Mouse (Mus musculus) brown adipose tissue, adult 24 weeks (tissue): ENCODE measurements around the gene Fcgr3. TPM values are rescaled to one million over a fixed set of nuclear protein-coding genes. Genes with fewer than 3 reads are reported as not detected.
A peak's percentile ranks its signal among the peaks of the same experiment; 100 is the strongest.
"Not testable (repeated sequence)": the region's sequence is repeated elsewhere in the genome, so short reads cannot be mapped to it uniquely, and the experiment has no call there.

Source experiments
- H3K27ac ChIP-seq: fragments of 200-500 bp; replicated peaks from 2 replicates; pipeline ENCODE4 v1.5.1; 2012; ENCODE audit warnings: low read depth, mild to moderate bottlenecking, low read length
- H3K4me1 ChIP-seq: fragments of 200-500 bp; 2 replicates; pipeline ENCODE4 v1.6.1; 2012; ENCODE audit warnings: low read length, mixed read lengths; ENCODE audit not compliant: control insufficient read depth, insufficient read depth, insufficient read length
- H3K4me3 ChIP-seq: fragments of 200-500 bp; 2 replicates; pipeline ENCODE4 v1.5.1; 2012; ENCODE audit warnings: low read depth, mild to moderate bottlenecking, low read length, moderate library complexity; ENCODE audit not compliant: insufficient read depth
- polyA plus RNA-seq: library from polyadenylated mRNA; stranded (reverse); fragments of >200 nt; gene quantifications from 2 replicates; pipeline ENCODE4 v1.2.4, GENCODE M21; 2012; ENCODE audit not compliant: missing spikeins, insufficient read depth, insufficient read length

Gene Fcgr3
- 15.9 and 17.1 TPM in 2 replicates for polyA plus RNA-seq

DNA sequence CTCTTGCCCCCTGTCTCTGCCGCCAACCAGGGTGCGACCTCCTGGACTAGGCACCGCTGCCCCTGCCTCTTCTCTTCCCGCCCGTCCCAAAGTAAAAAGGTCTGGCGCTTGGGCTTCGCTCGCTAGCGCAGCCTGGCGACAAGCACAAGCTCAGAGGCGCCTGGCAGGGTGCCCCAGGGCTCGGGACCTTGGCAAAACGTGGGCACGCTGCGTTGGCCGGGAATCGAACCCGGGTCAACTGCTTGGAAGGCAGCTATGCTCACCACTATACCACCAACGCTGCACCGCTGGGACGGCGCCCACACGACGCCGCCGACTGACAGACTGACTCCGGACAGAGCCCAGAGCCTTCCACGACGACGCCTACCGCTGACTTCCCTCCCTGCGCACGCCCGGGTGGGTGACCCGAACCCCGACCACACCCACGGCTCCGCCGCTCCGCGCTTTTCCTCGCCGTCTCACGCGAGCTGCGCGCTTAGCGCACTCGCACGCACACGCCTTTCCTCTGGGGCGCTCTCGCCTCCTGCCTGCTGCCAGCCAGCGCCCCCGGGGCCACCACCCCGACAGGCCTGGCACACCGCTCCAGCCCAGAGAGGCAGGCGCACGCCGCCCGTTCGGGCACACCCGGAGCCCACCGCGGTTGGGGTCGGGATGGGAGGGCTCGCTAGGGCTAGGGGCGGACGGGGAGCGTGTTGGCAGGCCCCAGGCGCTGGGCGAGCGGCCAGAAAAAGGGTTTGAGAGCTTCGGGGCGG, at the start of gene Fcgr3:
Gene Fcgr3 (minus strand): TSS at position 445 of the 752 bp plus-strand sequence.
- H3K4me1 ChIP-seq, H3K27ac ChIP-seq: not testable (repeated sequence)
- H3K4me3 ChIP-seq = peak within 1 kb of the TSS; percentile 46

DNA sequence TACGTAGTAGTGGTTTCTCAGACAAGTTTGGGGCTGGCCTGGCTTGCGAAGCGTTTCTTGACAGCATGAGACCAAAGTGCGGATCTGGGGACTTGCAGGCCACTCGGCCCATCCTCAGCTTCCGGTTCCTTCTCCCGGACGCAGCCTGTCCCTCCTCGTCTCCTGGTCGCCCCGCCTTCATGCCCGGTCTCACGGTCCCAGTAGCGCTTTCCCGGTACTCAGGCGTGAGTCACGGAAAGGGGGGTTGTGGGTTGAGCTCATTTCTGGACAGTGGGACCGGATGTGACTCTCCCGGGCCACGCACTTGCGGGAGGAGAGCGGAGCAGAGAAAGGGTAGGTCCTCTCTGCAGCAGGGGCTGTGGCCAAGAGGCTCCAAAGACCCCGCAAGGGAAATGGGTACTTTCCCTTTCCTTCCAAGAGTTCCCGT, 49.2 kb upstream of the Fcgr3 start, which contains the start of gene Cfap126:
Gene Cfap126 (plus strand): TSS at position 46 of the 427 bp plus-strand sequence.
- Histone ChIP-seq H3K4me1 (no peaks in the 10 kb centered on the region; the same call in 1 of the 2 replicates), H3K27ac (peak within 1 kb of the TSS; percentile 92), H3K4me3 (peak within 1 kb of the TSS; percentile 70)

DNA sequence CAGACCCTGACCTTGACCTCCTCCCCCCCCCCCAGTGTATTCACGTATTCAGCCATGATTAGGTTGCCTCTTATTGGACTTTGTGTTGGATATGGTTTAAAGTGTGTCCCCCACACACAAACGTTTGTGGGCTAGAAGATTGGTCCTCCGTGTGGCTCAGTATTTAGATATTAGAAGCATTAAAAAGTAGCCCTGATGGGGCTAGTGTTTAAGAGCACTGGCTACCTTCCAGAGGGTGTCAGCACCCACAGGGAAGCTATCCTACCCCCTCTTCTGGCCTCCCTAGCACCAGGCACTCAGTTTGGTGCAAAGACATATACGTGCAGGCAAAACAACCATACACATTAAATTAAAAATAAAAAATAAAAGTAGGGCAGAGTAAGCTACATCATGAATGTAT, 48.3 kb upstream of the Fcgr3 start:
- Histone ChIP-seq H3K4me1 (no peaks in the 10 kb centered on the region; the same call in 1 of the 2 replicates), H3K27ac (no peak overlapping the region), H3K4me3 (no peak overlapping the region)

DNA sequence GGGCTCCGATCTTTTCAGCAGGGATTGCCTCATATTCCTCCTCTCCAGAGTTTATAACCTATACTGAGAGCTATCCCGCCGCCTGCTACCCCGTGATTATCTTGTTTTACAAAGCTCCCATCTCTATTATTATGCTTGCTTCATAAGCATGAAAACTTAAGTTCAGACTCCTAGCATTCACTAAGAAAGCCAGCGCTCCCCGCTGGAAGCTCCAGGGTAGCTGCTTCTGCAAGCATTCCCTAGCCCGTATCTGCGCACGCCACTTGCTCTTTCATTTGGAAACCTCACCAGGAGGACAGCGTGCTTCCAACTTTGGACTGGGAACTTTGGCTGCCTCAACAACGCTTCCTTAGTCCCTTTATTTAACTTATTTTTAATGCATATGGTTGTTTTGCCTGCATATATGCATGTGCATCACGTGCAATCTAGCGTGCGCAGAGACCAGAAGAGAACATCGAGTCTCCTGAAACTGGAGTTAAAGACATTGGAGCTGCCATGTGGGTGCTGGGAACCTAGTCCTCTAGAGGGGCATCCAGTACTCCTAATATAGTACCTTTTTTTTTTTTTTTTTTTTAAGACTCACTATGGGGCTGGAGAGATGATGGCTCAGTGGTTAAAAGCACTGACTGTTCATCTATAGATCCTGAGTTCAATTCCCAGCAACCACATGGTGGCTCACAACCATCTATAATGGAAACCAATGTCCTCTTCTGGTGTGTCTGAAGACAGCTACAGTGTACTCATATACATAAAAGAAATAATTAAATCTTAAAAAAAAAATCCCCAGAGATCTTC, 47.2 kb upstream of the Fcgr3 start:
- H3K4me1 ChIP-seq = no peaks in the 10 kb centered on the region; the same call in 1 of the 2 replicates
- H3K4me3 ChIP-seq = peak overlapping the region; percentile 80
- peak overlapping the region; percentile 87 for H3K27ac ChIP-seq

DNA sequence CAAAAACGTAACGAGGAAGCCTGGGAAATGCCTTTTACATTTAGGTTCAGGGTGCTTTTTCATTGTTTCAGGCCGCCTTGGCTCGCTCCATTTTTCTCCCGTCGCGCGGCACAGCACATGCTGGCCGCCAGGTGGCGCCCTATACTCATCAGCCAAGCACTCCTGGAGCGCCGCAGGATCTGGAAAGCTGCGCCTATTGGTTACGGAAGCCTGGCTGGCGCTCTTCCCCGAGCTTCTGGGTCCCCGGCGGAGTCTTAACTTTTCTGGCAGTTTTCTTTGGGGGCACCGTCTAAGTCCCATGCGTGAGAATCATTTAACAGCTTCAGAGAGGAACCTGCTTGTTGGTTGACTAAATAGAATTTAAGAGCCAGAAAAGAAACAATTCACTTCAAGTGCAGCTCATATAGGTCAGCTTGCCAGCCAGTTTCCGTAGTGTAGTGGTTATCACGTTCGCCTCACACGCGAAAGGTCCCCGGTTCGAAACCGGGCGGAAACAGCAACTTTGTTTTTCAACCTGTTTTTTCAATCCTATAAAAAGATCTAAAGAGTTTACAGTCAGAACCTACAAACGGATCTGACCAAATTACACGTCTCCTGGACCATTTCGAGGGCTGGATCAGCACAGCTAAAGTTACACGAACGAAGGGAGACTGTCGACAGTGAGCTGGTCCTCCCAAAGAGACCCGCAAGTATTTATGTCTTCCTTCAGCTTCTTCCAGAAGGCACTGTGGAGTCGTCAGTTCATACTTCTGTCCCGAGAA, 46.5 kb upstream of the Fcgr3 start:
- Histone ChIP-seq H3K4me1 (no peaks in the 10 kb centered on the region; the same call in 1 of the 2 replicates), H3K27ac (peak overlapping the region; percentile 87), H3K4me3 (peak overlapping the region; percentile 80)

DNA sequence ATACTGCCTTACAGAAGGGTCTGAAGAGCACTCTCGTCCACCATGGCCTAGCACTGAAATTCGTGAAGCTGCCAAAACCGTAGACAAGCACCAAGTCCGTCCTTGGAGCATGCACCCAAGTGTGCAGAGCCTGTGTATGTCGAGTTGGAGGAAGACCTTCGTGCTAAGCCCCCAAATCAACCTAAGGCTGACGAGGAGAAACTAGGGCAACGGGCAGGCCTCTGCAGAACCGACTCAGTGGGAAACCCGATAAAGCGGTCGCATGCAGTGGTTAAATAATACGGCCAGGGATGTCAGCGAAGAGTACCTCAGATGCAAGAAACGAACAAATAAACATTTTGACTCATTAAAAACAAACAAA, 45.9 kb upstream of the Fcgr3 start:
- no peaks in the 10 kb centered on the region; the same call in 1 of the 2 replicates for H3K4me1 ChIP-seq
- no peak overlapping the region for H3K27ac ChIP-seq
- peak overlapping the region; percentile 47 for H3K4me3 ChIP-seq

DNA sequence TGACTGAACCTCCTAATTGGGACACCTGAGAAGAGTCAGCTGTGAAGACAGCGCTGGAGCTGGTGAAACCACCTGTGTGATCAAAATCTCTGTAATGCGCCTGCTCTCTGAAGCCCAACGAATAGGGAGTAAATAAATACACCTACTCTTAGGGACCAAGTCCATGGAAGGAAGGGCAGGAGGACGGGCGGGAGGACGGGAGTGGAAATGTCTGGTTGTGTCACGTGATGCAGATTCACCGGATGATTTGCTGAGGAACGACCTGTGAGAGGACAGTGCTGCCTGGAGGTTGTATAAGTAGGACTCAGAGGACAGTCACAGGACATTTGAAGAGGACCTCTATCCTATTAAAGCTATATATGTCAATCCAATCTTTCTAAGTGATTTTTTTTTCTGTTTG, 44.9 kb upstream of the Fcgr3 start:
- no peak overlapping the region for H3K4me3 ChIP-seq
- H3K4me1 ChIP-seq = no peaks in the 10 kb centered on the region; the same call in 1 of the 2 replicates
- H3K27ac ChIP-seq = no peak overlapping the region

DNA sequence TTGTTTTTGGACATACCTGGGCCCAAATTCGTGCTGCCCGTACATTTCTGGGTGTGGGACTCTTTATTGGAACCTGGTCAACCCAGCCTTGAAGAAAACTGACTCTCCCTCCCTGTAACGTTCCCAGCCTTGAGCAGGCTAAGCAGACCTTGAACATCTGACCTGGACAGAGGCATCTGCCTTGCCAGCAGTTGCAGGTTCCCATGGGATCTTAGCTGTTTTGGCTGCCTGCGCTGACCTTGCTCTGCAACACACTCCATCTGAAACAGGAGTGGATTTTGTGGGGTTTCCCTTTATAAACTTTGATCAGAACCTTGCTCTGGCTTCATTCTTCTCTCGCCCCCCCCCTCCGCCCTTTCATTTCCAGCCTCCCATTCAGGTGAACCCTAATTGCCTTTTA, 40.5 kb upstream of the Fcgr3 start:
- Histone ChIP-seq H3K4me1 (no peaks in the 10 kb centered on the region), H3K4me3 (no peak overlapping the region), H3K27ac (no peak overlapping the region)

DNA sequence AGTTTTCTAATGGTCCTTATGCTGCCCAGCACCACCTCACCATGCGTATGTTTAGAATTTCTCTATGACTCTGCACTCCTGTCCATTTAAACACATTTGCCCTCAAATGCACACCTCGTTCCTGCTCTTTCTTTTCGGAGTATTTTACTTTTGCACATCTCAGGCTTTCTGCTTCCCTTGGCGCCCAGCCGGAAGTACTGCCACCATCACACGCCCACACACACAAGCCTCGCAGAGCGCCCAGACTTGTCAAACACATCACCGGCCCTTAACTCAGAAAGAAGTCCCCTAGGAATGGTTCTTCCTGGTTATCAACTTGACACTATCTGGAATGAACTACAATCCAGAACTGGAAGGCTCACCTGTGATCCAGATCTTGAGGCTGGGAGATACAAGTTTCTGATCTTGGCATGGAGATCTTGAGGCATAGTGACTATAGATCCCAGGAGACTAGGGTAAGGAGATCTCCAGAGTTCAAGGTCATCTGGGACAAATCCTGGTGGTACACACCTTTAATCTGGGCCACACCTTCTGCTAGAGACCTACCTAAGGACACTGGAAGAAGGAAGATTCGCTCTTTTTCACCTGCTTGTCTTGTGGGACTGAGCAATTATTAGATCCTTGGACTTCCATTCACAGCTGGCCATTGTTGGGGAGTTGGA, 38.6 kb upstream of the Fcgr3 start:
- Histone ChIP-seq H3K4me1 (no peaks in the 10 kb centered on the region), H3K4me3 (peak overlapping the region; percentile 18; the same call in 1 of the 2 replicates), H3K27ac (no peak overlapping the region)

DNA sequence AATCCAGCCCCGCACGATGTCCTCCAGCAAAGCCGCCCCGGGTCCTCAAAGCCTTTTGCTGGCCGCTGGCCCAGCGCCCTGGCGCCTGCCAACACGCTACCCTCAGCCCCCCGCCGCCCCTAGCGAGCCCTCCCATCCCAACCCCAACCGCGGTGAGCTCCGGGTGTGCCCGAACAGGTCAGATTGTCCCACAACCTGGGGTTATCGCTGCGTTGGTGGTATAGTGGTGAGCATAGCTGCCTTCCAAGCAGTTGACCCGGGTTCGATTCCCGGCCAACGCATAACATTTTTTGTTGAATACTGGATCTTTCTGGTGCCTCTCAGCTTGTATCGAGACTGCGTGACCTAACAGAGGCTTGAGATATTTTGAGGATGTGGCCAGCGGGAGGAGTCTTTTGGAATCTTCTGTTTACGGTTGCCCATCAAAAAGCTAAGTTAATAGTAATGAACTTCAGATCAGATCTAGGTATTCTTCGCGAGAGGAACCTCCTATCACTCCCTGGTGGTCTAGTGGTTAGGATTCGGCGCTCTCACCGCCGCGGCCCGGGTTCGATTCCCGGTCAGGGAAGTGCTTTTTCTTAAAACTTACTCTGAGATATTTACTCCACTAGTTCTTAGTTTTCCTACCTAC, 37.9 kb upstream of the Fcgr3 start:
- Histone ChIP-seq H3K27ac (no peak overlapping the region), H3K4me1 (no peaks in the 10 kb centered on the region), H3K4me3 (peak overlapping the region; percentile 84)

DNA sequence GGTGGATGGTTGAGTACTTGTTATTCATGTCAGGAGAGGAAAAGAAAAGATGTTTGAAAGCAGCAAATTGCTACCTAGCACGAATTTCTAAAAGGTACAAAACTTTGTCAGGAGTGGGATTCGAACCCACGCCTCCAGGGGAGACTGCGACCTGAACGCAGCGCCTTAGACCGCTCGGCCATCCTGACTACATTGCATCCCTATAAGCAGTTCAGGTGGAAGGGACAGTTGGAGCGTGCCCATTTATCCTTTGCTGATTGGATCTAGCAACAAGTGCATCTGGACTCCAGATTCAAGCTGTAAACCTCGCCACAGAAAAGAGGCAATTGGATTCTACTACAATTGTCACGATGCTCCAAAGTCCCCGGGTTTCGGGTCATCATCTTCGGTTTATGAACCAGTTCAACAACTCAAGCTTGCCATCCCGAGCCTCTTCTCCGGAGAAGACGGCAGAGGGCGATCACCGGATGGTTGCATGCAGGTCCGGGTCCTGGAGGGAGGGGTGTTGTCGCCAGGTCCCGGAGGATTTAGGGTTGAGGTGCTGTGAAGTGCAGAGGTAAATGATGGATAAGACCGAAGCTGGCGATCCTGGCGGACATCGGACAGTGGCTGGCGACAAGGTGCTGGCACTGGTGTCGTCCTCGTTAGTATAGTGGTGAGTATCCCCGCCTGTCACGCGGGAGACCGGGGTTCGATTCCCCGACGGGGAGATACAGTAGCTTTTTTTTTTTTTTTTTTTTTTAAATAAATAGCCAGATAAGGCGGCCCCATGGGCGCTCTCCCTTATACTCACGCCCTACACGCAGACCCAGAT, 37.2 kb upstream of the Fcgr3 start:
- Histone ChIP-seq H3K4me3 (peak overlapping the region; percentile 84), H3K27ac (no peak overlapping the region)

DNA sequence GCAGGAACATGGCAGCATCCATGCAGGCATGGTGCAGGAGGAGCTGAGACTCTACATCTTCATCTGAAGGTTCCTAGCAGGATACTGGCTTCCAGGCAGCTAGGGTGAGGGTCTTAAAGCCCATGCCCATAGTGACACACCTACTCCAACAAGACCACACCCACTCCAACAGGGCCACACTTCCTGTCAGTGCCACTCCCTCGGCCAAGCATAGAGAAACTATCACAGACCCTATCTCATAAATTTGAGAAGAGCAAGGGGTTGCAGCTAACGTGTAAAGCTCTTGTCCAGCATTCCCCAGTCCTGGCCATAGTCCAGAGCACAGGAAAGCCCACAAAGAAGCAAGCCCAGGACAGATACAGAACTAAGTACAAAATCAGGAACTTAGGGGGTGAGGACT, 36.3 kb upstream of the Fcgr3 start:
- no peaks in the 10 kb centered on the region for H3K4me1 ChIP-seq
- no peak overlapping the region for H3K4me3 ChIP-seq
- H3K27ac ChIP-seq = no peak overlapping the region

More for the DNA sequence above, 37.2 kb upstream of the Fcgr3 start:
- no peaks in the 10 kb centered on the region for H3K4me1 ChIP-seq

DNA sequence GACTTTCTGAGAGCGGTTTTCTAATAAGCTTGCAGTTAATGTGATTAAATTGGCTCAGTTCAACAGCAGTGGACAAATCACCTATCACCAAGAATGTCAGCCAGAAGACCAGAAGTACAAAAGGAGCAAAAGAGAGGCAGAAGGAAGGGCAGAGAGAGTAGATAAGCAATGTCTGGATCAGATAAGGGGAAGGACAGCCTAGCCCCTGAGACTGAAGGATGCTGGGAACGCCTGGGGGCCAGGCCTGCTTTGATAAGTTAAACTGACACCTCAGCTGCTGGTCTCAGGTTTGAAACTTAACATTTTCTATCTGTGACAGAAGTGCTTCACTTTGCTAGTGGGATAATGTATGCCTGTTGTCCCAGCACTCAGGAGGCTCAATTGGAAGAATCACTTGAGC, 32.9 kb upstream of the Fcgr3 start:
- Histone ChIP-seq H3K27ac (no peak overlapping the region), H3K4me3 (no peak overlapping the region), H3K4me1 (no peaks in the 10 kb centered on the region)
